Mouse (Mus musculus) lung, postnatal 4 days (tissue): ENCODE results near the gene Pttg1.

Experiments
- DNase-seq, 2 experiments: peaks; one replicate each; pipeline ENCODE4 v3.0.0; 2021

Gene Pttg1

DNA sequence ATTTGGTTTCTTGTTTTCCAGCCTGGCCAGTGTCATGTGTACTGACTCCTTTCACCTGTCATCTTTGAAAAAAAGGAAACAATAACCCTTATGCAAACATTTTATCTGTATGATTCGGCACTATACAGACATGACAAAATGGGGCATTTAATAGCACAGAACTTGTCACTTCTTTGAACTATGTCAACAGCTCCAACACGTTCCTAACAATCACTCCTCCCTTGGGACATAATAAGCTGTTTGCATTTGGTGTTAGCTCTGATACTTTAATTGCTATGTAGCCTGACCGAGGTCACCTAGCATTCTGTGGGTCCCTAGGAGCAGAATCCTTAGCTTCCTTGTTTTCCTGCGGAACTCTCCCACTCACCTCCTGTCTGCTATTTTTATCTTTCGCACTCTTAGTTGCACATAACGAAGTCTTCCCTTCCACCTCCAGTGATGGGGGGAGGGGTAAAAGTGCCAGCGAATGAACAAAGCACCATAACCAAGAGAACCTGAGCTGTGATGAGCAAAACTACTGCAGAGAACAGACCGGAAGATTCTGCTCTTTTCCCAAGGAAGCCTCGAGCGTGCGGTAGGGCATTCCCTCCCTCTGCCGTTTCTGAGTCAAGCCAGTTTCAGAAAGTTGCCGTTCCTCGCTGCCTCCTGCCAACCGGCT, 21.8 kb downstream of the Pttg1 start:
- no peak for DNase-seq

DNA sequence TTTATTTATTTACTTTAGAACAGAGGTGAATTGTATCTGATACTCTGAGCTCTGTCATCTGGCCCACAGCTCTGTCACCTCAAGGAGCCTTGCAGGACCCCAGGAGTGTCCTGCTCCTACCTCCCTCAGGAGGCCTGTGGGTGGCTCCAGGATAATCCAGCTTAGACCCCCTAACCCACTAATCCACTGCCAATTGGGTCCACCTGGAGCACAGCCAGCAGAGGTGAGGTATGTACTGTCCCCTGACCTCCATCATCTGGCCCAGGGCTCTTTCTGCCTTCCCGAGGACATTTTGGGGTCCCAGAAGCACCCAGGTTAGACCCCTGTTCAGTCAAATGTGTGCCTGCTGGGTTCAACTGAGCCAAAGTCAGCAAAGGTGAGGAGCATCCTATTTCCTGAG, 25.9 kb downstream of the Pttg1 start:
- DNase-seq = no peak

DNA sequence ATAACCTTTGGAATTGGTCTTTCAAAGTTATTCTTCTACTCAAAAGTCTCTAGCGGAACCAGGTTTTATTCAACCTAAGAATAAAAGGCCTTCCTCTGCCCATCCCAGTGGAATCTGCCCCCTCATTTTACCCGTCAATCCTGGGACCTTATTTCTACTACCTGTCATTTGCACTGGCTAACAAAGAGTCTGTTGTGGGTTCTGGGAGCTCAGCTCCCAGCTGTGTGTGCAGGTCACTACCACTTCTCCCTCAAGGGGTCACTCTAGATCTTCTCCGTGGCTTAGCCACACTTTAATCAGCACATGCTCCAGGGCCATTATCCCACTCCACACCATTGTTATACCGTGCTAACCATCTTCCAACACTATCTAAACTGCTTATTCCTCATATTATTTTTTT, 26.8 kb downstream of the Pttg1 start:
- no peak for DNase-seq

DNA sequence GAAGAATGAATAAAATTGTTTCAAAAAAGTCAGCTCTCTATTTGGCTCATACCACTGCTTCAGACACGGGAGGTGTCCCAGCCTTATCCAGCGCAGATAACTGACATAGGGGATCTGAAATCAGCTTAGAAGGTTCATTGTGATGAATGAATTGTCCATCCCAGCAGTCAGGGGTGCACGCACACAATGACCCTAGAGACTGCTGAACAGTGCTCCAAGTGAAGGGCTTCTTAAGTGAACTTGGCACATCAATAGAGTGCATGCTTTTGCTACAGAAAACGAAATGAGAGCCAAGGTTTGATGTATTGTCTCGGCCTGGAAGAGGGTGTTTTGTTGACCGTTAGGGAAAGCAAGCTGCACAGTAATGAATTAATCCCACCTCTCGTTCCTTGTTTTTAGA, 29.4 kb downstream of the Pttg1 start:
- DNase-seq = no peak

DNA sequence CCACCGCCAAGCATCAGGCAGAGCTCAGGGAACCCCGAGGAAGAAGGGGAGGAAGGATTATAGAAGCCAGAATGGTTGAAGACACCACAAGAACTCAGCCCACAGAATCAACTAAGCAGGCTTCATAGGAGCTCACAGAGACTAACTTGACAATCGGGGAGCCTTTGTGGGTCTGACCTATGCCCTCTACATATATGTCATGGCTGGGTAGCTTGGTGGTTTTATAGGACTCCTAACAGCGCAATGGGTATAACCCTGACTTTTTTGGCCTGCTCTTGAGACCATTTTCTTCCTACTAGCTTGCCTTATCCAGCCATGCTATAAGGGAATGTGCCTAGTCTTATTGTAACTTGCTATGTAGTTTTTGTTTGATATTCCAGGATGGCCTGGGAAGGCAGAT, 29.8 kb downstream of the Pttg1 start:
- no peak for DNase-seq

DNA sequence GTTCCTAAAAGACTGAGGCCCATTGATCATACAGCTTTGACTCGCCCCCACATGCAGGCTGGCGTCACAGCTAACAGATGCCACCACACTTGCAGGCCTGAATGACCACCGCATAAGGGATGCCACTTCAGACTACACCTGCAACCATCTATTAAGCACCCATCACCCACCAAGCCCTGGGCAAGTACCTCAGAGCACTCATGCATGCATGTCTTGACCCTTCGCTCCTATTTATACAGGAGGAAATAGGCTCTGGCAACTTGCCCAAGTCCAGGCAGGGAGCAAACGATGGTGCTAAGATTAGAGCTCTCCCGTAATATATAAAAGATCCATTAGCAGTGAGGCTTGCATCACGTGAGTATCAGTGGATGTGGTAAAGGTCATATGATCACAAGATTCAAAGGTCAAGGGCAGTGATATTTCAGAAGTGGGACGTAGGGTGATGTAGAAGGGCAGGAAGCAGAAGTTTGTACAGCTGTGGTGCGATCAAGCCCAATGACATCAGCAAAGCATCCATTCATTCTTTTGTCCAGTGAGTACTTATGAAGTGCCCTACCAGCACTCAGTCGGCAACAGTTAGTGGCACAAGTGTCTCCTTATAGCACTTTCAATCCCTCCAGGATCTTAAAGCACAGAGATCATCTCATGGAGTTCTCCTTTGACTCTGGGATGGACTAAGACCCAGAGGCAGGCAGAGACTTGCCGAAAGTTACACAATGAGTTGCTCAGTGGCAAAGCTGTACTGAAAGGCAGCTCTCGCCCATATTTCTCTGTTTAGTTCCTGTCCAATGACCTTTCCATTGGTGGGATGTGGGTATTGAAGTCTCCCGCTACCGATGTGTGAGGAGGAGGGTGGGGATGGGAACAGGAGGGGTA, 30.7 kb downstream of the Pttg1 start:
- DNase-seq = no peak

DNA sequence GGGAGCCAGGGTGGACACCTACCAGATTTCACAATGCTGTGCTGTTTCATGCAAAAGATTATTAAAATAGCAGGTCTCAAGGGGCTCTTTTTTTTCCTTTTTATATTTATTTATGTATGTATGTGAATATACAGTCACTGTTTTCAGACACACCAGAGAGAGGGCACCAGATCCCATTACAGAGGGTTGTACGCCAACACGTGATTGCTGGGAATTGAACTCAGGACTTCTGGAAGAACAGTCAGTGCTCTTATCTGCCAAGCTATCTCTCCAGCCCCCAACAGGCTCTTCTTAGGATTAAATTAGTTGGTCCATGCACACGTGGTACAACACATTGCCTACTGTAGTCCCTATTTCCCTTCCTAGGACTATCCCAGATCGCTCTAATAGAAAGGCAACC, 32.7 kb downstream of the Pttg1 start:
- DNase-seq = no peak

DNA sequence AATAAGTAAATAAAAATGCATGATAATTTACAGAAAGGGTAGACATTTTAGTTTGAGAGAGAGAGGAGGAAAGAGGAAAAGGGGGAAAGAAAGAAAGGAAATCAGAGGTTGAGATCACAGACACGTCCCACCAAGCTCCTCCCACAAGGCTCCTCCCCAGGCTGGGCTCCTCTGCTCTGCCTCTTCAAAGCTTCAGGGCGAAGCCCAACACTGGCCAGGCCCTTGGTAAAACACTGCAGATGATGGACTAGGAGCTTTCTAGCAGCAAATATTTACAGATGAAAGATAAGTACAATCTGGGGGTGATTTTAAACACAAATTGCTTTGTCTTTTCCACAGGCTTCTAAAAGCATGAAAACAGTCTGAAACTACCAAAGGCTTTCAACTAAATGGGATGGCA, 33.3 kb downstream of the Pttg1 start:
- DNase-seq = no peak

DNA sequence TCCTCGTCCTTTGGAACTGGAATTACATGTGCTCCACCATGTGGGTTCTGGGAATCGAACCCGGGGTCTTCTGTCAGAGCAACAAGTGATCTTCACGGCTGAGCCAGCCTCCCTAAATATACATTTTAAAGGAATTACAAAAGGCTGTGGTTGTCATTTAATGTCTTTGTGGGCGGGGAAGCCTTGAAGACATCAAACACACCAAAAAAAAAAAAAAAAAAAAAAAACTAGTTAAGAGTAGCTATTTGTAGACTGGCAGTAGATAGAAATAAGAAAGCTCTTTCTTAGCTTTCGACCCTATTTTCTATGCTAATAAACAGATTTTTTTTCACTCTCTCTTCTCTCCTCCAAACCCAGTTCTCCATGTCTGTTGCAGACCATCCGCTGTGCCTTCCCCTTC, 36.9 kb downstream of the Pttg1 start:
- DNase-seq = no peak

DNA sequence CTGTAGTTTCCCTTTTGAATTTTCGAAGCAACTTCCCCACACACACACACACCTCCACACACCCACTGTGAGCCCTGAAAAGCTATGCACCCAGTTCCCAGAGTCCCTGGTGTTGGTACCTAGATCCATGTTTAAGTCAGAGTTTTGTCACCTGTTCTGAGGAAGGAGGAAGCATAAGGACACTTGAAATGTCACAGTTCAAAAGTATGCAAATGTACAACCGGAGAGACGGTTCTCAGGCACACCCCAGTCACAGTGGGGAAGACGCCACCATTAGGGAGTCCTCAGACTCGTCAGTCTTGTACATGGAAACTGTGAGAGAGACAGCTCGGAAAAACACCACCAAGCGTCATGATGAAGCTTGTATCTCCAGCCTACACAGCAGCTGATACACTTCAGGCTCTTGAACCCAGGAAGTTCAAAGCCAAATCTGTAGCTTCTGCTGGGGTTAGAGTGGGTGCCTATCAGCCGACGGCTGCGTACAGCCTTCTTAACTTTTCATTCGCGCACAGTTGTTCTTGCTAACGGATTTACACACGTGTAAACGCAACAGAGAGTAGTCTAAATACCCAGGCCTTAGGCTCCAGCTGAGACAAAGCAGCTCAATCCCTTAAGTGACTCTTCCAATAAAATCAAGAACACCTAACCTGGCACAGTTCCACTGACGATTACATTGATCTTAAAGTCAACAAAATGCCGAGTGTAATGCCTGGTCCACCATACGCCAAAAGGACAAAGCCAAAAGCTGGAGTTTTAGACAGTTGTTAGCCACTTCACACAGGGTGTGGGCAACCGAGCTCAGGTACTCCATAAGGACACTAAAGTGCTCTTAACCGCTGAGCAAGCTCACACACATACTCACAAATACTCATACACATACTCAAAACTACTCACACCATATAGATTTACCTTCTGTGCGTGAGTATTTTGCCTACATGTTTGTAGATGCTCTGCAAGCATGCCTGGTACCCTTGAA, 37.6 kb downstream of the Pttg1 start:
- DNase-seq = no peak

DNA sequence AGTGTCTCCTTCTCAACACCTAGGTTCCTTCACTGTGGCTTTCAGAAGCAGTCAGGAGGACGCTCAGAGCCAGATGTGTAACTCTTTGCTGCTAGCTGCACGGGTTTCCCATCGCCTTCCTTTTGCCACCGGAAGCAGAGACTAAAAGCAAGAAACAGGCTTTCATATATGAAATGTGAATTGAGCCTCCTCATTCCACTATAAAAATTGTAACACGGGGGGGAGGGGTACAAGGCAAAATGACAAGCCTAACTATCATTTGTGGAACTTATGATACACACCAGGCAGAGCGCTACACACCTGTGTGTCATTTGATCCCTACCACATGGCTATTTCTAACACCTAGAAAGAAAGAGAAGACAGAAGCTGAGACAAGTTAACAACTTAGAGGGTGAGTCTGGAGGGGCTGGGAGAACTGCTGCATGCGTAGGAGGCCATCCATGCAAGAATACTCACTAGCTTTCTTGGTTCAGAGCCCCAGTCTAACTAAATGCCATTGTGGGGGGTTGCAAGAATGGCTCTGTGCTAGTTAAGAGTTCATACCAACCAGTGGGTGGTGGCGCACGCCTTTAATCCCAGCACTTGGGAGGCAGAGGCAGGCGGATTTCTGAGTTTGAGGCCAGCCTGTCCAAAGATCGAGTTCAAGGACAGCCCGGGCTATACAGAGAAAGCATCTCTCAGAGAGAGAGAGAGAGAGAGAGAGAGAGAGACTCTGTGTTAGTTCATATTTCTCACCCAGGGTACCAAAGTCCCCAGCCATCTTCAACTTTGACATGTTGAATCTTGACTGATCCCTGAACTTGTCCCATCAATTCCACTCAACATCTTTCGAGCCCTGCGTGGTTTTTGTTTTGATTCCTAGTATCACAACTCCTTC, 38.8 kb downstream of the Pttg1 start:
- DNase-seq = no peak

DNA sequence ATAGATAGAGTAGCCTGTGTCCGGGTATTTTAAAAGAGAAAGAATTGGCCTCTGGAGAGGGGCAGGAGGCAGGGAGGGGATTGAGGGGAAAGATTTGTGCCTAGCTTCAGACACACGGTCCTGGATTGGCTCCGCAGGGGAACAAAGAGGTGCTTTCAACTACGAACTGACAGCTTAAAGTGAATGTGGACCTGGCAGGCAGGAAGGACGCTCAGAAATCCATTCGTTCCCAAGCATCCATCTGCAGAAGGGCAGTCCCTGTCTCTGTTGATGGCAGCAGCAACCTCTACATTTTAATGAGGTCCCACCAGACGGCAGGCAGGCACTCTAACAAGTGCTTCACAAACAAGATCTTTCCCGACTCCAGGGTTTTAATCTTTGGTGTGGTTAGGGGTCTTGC, 40.3 kb downstream of the Pttg1 start:
- DNase-seq = no peak

DNA sequence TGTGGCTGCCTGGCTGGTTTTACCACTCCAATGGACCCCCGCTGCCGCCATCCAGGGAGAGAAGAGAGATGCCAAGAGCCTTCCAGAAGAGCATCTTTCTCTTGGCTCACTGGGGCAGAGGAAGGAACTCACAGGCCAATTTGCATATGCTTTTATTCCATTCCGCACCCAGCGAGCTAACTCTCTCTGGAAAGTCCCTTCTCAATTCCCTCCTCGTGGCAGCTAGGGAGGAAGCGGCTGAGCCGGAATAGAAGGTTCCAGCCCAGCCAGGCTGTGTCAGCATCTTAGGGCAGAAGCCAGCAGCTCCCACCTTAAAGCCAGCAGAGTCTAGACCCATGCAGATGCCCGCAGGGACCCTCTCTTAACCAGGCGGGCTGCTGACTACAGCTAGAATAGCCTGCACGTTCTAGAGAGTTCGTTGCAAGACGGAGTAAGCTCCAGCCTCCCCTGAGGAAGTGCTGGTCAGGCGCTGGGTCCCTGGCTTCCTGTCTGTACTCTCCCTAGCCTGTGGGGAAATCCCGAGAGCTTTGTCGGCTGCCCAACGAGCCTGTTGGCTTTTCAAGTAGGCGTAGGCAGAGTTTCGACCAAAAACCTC, 40.9 kb downstream of the Pttg1 start:
- DNase-seq = peak; percentile 76 to 80

DNA sequence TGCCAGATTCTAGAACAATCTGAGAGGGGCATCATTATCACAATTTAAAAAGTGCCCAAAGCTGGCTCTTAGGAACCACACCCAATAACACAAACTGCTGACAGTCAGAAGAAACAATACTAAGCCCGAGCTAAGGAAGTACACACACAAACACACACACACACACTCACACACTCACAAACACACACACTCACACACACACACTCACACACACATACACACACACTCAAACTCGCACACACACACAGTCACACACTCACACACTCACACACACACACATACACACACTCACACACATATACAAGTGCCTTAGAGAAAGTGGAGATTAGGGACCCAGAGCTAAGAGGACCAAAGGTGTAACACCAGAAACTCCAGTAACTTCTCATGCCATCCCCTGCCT, 42.5 kb downstream of the Pttg1 start:
- no peak for DNase-seq

DNA sequence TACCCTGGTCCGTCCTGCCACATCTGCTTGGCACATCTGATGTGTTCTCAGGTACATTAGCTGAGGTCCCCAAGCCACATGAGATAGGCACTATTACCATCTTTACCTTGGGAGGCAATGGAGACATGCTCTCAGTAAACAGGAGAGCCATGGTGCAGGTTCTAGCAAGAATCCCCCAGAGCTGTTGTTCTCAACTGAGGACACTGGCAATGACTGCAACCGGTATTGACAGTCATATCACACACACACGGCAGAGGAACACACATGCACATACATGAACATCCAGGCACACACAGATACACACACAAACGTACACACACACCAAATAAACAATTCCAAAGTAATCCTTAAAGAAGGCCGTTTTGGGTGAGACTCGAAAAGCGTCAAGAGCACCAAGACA, 45.1 kb downstream of the Pttg1 start:
- no peak for DNase-seq

DNA sequence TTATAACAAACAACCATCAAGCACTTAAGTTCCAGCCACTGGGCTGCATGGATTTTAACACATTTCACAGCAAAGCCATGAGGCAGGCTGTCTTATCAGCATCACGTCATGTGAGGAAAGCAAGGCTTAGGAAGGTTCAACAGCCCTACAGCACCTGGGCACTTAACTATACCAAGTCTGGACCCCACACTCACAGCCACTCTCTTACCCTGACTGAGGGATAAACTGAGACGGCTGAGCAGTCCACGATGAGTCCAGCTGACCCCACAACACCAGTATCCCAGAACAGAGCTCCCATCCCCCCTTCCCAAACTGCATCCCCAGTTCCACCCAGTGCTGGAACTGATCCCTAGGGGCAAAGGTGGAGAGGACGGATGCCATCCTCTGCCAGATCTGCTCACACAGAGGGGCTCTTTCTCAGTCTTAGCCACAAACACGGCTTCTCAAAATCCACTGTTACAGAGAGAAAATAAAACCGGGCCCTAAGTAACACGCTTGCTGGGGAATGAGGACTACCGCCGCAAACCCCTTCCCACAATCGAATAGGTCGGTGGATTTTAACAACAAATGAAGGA, 46.1 kb downstream of the Pttg1 start:
- DNase-seq = no peak

DNA sequence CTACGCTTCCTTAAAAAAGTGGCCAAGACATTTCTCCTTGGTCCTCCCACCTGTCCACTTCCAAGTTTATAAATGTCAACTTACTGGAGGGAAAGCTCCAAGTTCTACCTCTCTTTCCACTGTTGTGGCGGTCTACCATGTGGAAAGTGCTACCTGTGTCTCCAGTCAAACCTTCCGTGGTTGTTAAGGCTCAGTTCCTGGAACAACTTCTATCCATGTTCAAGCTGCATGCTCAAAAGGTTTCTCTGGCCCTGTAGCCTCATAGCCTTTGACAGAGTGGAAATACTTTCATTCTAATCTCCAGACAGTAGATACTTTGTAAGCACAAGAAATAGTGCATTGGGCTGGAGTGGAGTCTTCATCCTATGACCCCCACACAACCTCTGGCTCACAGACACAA, 46.6 kb downstream of the Pttg1 start:
- no peak for DNase-seq

DNA sequence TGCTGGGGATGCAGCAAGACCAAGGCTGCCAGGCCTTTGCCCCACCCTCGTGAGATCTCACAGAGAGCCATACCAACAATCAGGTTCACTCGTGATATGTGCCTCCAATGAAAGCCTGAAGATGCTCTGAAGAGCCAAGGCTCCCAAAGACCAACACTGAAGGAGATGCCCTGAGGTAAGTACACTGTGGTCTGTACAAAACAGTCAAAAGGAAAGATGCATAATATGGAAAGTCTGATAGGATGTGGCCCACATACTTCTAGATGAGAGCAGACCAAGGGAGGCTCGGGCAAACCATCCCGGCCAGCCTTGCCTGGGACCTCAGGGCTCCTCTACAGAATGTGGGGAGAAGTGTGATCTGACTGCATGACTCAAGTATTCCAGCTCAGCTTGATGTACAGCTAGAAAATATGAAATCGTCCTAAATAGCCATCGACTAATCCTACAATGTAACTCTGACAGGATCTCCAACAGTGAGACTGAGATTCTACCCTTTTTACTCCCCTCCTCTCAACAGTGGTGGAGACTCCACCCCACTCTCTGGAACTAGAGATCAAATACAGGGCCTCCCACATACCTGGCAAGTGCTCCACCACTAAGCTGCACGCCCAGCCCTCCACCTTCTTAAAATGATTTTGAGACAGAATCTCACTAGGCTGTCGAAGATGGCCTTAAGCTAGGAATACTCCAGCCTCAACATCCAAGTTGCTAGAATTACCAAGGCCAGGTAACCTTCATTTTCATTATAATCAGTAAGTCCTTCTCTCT, 48.8 kb downstream of the Pttg1 start:
- DNase-seq = no peak

DNA sequence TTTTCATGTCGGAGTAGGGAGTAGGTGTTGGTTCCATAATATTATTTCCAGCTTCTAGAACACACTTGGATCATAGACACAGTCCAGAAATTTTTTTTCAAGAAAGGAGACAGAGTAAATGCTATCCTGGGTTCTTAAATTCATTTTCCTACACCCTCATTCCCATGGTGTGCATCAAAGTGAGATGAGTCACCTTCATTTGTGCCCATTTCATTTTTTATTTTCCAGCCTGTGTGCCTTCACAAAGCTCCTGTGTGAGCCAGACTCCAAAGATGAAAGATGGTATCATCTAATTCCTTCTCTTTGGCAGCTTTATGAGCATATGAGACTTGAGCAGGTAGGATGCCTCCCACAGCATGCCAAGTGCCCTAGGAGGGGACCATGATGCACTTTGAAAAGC, 49.5 kb downstream of the Pttg1 start:
- no peak for DNase-seq

DNA sequence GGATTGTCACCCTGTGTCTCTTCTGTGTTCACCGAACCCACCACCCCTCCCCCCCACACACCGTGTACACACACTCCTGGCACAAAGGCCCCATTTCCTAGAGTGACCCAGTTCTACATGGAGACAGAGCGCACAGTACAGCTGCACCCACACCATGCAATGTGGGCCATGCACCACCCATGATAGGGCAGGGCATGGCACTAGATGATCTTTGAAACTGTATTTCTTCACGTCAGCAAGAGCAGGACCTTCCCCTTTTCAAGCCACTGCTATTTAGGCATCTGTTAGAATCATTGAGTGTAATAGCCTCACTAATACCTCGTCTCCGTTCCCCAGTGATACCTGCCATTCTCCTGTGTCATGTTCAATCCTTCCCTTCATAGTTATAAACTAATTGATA, 51.1 kb downstream of the Pttg1 start:
- no peak for DNase-seq

DNA sequence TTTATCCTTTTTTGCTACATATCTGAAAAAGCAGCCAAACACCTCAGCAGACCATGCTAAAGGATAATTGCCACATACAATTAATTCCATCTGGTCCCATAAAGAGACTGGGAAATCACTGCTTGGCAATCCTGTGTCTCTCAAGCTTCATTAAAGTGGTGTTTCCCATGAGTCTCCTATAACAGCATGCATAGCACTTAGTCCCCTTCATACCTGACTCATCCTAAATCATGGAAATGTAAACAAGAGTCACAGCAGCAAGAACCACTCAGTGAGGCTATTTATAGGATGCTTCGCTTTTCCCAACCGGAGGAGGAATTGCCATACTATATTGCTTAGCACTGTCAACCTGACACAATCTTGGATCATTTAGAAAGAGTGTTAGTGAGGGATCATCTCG, 52.7 kb downstream of the Pttg1 start:
- DNase-seq = no peak
